Mouse (Mus musculus) midbrain, embryonic 16.5 days (tissue): Measurements from ENCODE around the gene Minos1. TPM values are rescaled to one million over a fixed set of nuclear protein-coding genes. Genes with fewer than 3 reads are reported as not detected.

Source experiments
- ATAC-seq: fragments of 200-750 bp; cut with Nextera tagmentation; 2 replicates; pipeline ENCODE4 v1.8.0; 2017; ENCODE audit warnings: moderate TSS enrichment
- H3K27ac ChIP-seq: fragments of 300-500 bp; sonication (generic); 2 replicates; pipeline ENCODE4 v1.5.1; 2014; ENCODE audit warnings: mild to moderate bottlenecking, low read length, mixed read lengths
- H3K27me3 ChIP-seq: fragments of 300-500 bp; sonication (generic); 2 replicates; pipeline ENCODE4 v1.6.1; 2014; ENCODE audit warnings: low read depth, low read length, mixed read lengths; ENCODE audit not compliant: control insufficient read depth, insufficient read depth
- H3K36me3 ChIP-seq: fragments of 300-500 bp; sonication (generic); 2 replicates; pipeline ENCODE4 v1.6.1; 2014; ENCODE audit warnings: mild to moderate bottlenecking, low read length, moderate library complexity, mixed read lengths; ENCODE audit not compliant: control insufficient read depth, insufficient read depth
- H3K4me1 ChIP-seq: fragments of 300-500 bp; sonication (generic); 2 replicates; pipeline ENCODE4 v1.6.1; 2014; ENCODE audit warnings: mild to moderate bottlenecking, low read length, mixed read lengths; ENCODE audit not compliant: control insufficient read depth, insufficient read depth
- H3K4me2 ChIP-seq: fragments of 300-500 bp; sonication (generic); 2 replicates; pipeline ENCODE4 v1.6.1; 2014; ENCODE audit warnings: mild to moderate bottlenecking, low read length, mixed read lengths
- H3K4me3 ChIP-seq: fragments of 300-500 bp; sonication (generic); 2 replicates; pipeline ENCODE4 v1.5.1; 2014; ENCODE audit warnings: low read depth, mild to moderate bottlenecking, low read length, moderate library complexity, mixed read lengths
- H3K9ac ChIP-seq: fragments of 300-500 bp; sonication (generic); 2 replicates; pipeline ENCODE4 v1.6.1; 2014; ENCODE audit warnings: low read depth, low read length, mixed read lengths
- H3K9me3 ChIP-seq: fragments of 300-500 bp; sonication (generic); replicated peaks from 2 replicates; pipeline ENCODE4 v1.6.1; 2014; ENCODE audit warnings: mild to moderate bottlenecking, low read length, mixed read lengths; ENCODE audit not compliant: control insufficient read depth, poor library complexity, severe bottlenecking
- WGBS: fragments of 180-500 bp; shearing (Covaris S2); extraction: QIAGEN DNeasy Blood & Tissue Kit; methylation state at CpG from one replicate; pipeline ENCODE4 v1.1.7; 2014; 5-methylcytosine and 5-hydroxymethylcytosine counted together
- polyA plus RNA-seq: library from polyadenylated mRNA; unstranded; fragments of >200 nt; fragmentation: Nextera tagmentation; extraction: Ambion mirVana; gene quantifications from 2 replicates; pipeline ENCODE4 v1.2.1, GENCODE M21; 2015

Minos1 gene
- 337 and 343 TPM in 2 replicates for polyA plus RNA-seq

DNA sequence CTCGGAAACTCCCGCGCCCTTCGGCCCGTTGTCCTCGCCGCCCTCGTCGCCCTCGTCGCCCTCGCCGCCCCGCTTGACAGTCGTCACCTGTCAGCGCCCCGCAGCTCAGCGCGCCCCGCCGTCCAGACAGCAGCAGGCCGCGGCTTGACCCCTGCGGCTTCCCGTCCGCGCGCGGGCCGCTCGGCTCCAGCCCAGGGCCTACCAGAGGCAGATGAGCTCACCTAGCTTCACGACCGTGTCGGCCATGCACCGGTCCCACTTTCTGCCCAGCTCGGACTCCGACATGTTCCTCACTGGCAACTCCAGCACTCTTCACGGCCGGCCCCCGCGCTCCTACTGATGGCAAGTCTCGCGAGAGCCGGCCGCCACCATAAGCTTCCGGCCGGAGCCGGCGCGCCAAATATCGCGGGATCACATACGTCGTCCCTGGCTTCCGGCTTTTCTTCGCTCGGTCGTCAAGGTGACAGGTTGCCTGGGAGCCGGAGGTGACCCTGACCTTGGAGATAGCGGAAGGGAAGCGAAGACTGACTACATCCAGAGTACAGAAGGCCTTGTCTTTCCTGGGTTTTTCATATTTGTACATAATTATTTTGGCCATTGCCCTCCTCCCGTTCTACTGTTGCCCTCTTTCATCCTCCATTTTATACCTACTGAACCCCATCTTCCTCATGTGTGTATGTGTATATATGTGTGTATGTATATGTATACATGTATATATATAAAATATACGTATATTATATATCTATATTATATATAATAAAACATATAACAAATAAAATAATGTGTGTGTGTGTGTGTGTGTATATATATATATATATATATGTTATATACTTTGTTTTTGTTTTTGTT, at the start of gene Minos1:
TSS of gene Minos1 (minus strand) at position 413 of the 849 bp plus-strand sequence.
- Histone ChIP-seq H3K4me1 (peaks cover 29% of the 10 kb centered on the region), H3K4me2 (peak within 1 kb of the TSS; percentile 95), H3K9me3 (no peaks in the 10 kb centered on the region), H3K36me3 (no peaks in the 10 kb centered on the region), H3K27me3 (no peaks in the 10 kb centered on the region), H3K27ac (peak within 1 kb of the TSS; percentile 87), H3K4me3 (peak within 1 kb of the TSS; percentile 99), H3K9ac (peak within 1 kb of the TSS; percentile 98)
- ATAC-seq: peak; percentile 98
- under 1% methylated on average over 63 of the region's 63 CpGs for WGBS

- no peak overlapping the region for H3K27ac ChIP-seq
- no peaks in the 10 kb centered on the region for H3K27me3 ChIP-seq
- H3K9ac ChIP-seq: no peak overlapping the region
- ATAC-seq: no peak
- 91% methylated on average over 17 of the region's 17 CpGs for WGBS
- H3K9me3 ChIP-seq: no peaks in the 10 kb centered on the region
- no peak overlapping the region for H3K4me2 ChIP-seq
- H3K4me1 ChIP-seq: no peaks in the 10 kb centered on the region
- H3K4me3 ChIP-seq: no peak overlapping the region
- no peaks in the 10 kb centered on the region for H3K36me3 ChIP-seq
Observed at GRCm38 (mm10) chr4:139179731-139180625, 49.1 kb upstream of the Minos1 start.

DNA sequence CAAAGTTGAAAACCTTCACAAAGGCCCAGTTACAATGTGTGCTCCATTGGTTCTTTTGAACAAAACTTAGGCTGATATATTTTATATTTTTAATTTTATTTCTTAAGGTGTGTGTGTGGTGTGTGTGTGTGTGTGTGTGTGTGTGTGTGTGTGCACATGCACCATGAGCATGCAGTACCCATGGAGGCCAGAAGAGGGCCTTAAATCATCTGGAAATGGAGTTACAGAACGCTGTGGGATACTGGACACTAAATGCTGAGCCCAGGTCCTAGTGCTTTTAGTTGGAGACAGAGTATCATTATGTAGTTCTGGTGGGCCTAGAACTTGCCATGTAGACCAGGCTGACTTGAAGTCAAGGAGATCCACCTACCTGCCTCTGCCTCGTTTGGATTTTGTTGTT, 48.3 kb upstream of the Minos1 start:
- H3K27me3 ChIP-seq: no peaks in the 10 kb centered on the region
- ATAC-seq: no peak
- H3K4me3 ChIP-seq: no peak overlapping the region
- H3K4me2 ChIP-seq: no peak overlapping the region
- H3K36me3 ChIP-seq: no peaks in the 10 kb centered on the region
- H3K9ac ChIP-seq: no peak overlapping the region
- H3K4me1 ChIP-seq: no peaks in the 10 kb centered on the region
- no peaks in the 10 kb centered on the region for H3K9me3 ChIP-seq
- WGBS: 83% methylated on average over 2 of the region's 2 CpGs
- H3K27ac ChIP-seq: no peak overlapping the region

GRCm38 (mm10) chr4:139178377-139178776, 47.5 kb upstream of the Minos1 start:
- no peak for ATAC-seq
- 97% methylated on average over 11 of the region's 11 CpGs for WGBS

DNA sequence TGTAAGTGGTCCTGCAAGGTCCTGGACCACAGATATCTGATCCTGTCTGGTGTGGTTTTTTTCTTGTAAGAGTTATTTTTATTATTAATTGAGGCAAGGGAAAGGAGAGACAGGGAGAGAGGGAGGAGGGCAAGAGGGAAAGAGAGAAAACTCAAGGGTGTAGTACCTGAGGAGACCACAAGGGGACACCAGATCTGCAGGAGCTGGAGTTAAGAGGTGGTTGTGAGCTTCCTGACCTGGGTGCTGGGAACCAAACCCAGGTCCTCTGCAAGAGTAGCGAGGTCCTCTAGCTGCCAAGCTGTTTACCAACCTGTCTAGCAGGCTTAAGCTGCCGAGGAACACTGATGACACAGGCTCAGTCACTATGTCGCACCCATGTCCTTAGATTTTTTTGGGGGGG, 47.0 kb upstream of the Minos1 start:
- Histone ChIP-seq H3K9me3 (no peaks in the 10 kb centered on the region), H3K27me3 (no peaks in the 10 kb centered on the region), H3K4me3 (no peak overlapping the region), H3K4me2 (no peak overlapping the region), H3K9ac (no peak overlapping the region), H3K4me1 (no peaks in the 10 kb centered on the region), H3K36me3 (no peaks in the 10 kb centered on the region), H3K27ac (no peak overlapping the region)
- WGBS: 96% methylated on average over 3 of the region's 3 CpGs
- no peak for ATAC-seq

More at GRCm38 (mm10) chr4:139178377-139178776, 47.5 kb upstream of the Minos1 start:
- H3K27ac ChIP-seq: no peak overlapping the region
- H3K4me2 ChIP-seq: no peak overlapping the region
- H3K27me3 ChIP-seq: no peaks in the 10 kb centered on the region
- no peak overlapping the region for H3K4me3 ChIP-seq
- no peak overlapping the region for H3K9ac ChIP-seq
- no peaks in the 10 kb centered on the region for H3K9me3 ChIP-seq
- H3K4me1 ChIP-seq: no peaks in the 10 kb centered on the region
- H3K36me3 ChIP-seq: no peaks in the 10 kb centered on the region

GRCm38 (mm10) chr4:139176023-139176422, 45.1 kb upstream of the Minos1 start:
- no peak overlapping the region for H3K27ac ChIP-seq
- H3K4me1 ChIP-seq: no peaks in the 10 kb centered on the region
- H3K9ac ChIP-seq: no peak overlapping the region
- H3K4me3 ChIP-seq: no peak overlapping the region
- H3K36me3 ChIP-seq: no peaks in the 10 kb centered on the region
- H3K4me2 ChIP-seq: no peak overlapping the region
- no peak for ATAC-seq
- no peaks in the 10 kb centered on the region for H3K9me3 ChIP-seq
- 79% methylated on average over 6 of the region's 6 CpGs for WGBS
- no peaks in the 10 kb centered on the region for H3K27me3 ChIP-seq

DNA sequence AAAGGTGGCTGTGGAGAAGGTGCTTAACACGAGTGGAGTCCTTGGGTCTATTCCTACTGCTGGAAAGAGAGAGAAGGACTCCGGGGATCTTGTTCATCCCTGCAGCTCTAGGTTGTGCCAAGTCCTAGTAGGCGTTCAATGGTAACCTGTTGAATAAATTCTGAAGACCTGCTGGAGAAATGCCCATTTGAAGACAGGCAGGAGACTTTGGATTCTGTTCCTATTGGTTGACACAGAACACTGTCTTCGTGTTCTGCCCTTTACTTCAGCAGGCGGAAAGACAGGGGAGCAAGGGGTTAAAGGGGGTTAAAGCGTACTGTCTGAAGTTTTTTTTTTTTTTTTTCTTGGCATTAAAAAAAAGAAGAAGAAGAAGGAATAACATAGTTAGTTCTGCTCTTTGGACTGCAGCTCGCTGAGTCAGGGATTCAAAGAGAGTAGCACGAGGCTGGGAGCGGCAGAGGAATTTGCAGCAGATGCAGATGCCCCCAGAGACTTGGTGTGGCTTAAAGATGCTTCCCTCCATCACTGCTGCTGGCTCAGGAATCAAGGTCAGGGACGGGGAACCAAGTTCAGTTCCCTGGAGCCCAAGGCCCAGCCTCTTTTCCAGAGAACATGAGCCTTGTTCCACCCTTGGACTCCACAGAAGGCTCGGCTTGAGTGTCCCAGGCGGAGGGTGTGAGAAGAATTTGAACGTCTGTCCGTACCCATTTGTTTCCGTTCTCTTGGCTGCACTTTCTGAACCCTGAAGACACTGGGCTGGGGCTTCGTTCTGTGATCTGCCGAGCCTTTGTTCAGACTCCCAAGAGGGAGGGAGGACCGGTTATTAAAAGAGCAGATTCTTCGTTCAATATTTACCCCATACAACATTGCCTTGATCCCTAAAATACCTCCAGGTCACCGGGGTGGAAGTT, 44.4 kb upstream of the Minos1 start:
- no peak overlapping the region for H3K9ac ChIP-seq
- H3K27me3 ChIP-seq: no peaks in the 10 kb centered on the region
- ATAC-seq: no peak
- H3K36me3 ChIP-seq: no peaks in the 10 kb centered on the region
- H3K9me3 ChIP-seq: no peaks in the 10 kb centered on the region
- no peak overlapping the region for H3K4me3 ChIP-seq
- H3K4me1 ChIP-seq: no peaks in the 10 kb centered on the region
- 57% methylated on average over 20 of the region's 20 CpGs for WGBS
- H3K4me2 ChIP-seq: no peak overlapping the region
- no peak overlapping the region for H3K27ac ChIP-seq

DNA sequence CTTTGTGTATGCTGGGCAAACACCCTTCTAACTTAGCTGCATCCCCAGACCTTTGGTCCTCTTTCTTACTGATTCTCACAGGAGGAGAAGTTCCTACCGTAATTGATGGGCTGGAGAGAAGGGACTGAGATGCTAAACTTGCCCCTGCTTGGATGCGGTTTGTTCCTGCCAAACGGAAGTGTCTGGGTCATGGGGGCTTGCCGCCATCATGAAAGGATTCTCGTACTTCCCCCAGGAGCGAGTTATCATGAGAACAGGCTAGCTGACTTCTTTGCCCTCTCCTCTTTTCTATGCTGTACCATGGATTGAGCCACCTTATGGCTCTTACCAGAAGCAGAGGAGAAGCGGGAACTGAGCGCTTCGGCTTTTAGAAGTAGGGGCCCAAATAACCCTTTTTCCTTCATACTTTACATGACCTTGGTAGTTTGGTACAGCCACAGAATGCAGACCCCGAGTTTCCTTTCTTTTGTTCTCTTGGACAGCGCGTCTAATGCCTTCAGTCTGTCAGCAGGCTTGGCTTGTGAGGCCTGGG, 38.9 kb upstream of the Minos1 start:
- no peaks in the 10 kb centered on the region for H3K9me3 ChIP-seq
- H3K4me1 ChIP-seq: no peaks in the 10 kb centered on the region
- H3K27me3 ChIP-seq: no peaks in the 10 kb centered on the region
- H3K36me3 ChIP-seq: no peaks in the 10 kb centered on the region
- H3K4me2 ChIP-seq: no peak overlapping the region
- 57% methylated on average over 12 of the region's 12 CpGs for WGBS
- no peak overlapping the region for H3K4me3 ChIP-seq
- no peak overlapping the region for H3K27ac ChIP-seq
- no peak for ATAC-seq
- no peak overlapping the region for H3K9ac ChIP-seq
